30 mouse cellular contexts compared by ENCODE assay signal in the genomic region with DNA sequence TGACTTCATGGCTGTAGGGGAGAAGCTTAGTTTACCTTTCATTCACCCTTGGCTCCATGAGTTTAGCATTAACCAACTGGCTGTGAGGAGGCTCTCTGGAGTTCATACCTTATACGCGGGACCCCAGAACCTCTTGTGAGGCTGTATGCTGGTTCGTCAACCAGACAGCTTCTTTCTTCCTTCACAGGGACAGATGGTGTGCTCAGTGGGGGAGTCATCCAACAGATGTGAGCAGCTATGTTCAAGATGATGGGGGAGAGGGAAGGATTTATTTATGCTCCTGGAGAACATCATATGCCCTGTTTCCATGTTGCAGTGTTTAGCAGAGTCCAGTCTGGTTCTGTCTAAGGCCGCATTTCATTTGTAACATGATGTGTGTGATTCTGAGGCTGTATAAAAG. TPM values are rescaled to one million over a fixed set of nuclear protein-coding genes. Genes with fewer than 3 reads are reported as not detected.
DNase-seq lines count a peak whose midpoint lies in the region; ATAC-seq and TF ChIP-seq lines count a peak whose summit lies in the region.
"Had no signal": no experiment of that assay in that cellular context is flagged by ENCODE, and none has a peak within 500 bp of the region (broad histone marks: within the 10 kb centered on the region; RNA-seq: fewer than 3 reads in every experiment).

No protein-coding gene starts in this region.

- H3K27me3 ChIP-seq in hindbrain, postnatal 0 days (ENCODE audit: insufficient read depth, low read length): no peaks in the 10 kb centered on the region
- no peaks in the 10 kb centered on the region for H3K27me3 ChIP-seq in hindbrain, embryonic 11.5 days (ENCODE audit: control insufficient read depth, insufficient read depth, low read length)
- H3K27me3 ChIP-seq: CH12.LX; embryonic facial prominence, embryonic 13.5 days; embryonic facial prominence, embryonic 15.5 days; forebrain, embryonic 12.5 days had no signal

- ATAC-seq in hindbrain, postnatal 0 days: 0 out of 2 replicates have a peak, but pooled peaks have one; percentile 35
- ATAC-seq in hindbrain, embryonic 11.5 days (ENCODE audit: low FRiP score): no peak
- ATAC-seq: activated CD4-positive, CD25-positive, alpha-beta regulatory T cell, adult 4 months; CD4-positive, CD25-positive, alpha-beta regulatory T cell, adult 4 months; forebrain, embryonic 14.5 days; forebrain, embryonic 16.5 days; Patski had no signal

- H3K27ac ChIP-seq in hindbrain, postnatal 0 days: no peak overlapping the region
- no peak overlapping the region for H3K27ac ChIP-seq in hindbrain, embryonic 11.5 days (ENCODE audit: low read depth, low read length)
- H3K27ac ChIP-seq: embryonic facial prominence, embryonic 13.5 days; embryonic facial prominence, embryonic 15.5 days; forebrain, embryonic 10.5 days; forebrain, embryonic 12.5 days had no signal

- H3K9ac ChIP-seq in hindbrain, postnatal 0 days (replicated peaks; ENCODE audit: low read length): no peak overlapping the region
- H3K9ac ChIP-seq in hindbrain, embryonic 11.5 days (ENCODE audit: low read depth, low read length): no peak overlapping the region
- H3K9ac ChIP-seq: embryonic facial prominence, embryonic 13.5 days; embryonic facial prominence, embryonic 15.5 days; forebrain, embryonic 12.5 days had no signal

- no peak for TF ChIP-seq CTCF in hindbrain, postnatal 0 days (IDR thresholded peaks at IDR 0.05; ENCODE audit: low read depth)

- H3K4me3 ChIP-seq in hindbrain, postnatal 0 days (ENCODE audit: low read length): no peak overlapping the region
- no peak overlapping the region for H3K4me3 ChIP-seq in hindbrain, embryonic 11.5 days (ENCODE audit: low read depth, low read length)
- H3K4me3 ChIP-seq: embryonic facial prominence, embryonic 13.5 days; embryonic facial prominence, embryonic 15.5 days; erythroblast, embryonic 14.5 days; forebrain, embryonic 10.5 days; forebrain, embryonic 12.5 days had no signal

- no peaks in the 10 kb centered on the region for H3K36me3 ChIP-seq in hindbrain, postnatal 0 days (ENCODE audit: insufficient read depth, low read length)
- no peaks in the 10 kb centered on the region for H3K36me3 ChIP-seq in hindbrain, embryonic 11.5 days (ENCODE audit: control insufficient read depth, insufficient read depth, low read length)
- H3K36me3 ChIP-seq: embryonic facial prominence, embryonic 13.5 days; embryonic facial prominence, embryonic 15.5 days; forebrain, embryonic 10.5 days; forebrain, embryonic 12.5 days; G1E had no signal

- H3K4me2 ChIP-seq in hindbrain, postnatal 0 days (ENCODE audit: low read depth, low read length): no peak overlapping the region
- H3K4me2 ChIP-seq in hindbrain, embryonic 11.5 days (replicated peaks; ENCODE audit: low read depth, low read length): no peak overlapping the region
- H3K4me2 ChIP-seq: embryonic facial prominence, embryonic 13.5 days; embryonic facial prominence, embryonic 15.5 days; forebrain, embryonic 12.5 days had no signal

- intact Hi-C loops in left cerebral cortex, postnatal 4 days (cut with DNase I): no loop called here

- H3K4me1 ChIP-seq in hindbrain, postnatal 0 days (ENCODE audit: insufficient read depth, low read length): no peaks in the 10 kb centered on the region
- H3K4me1 ChIP-seq in hindbrain, embryonic 11.5 days (replicated peaks; ENCODE audit: control insufficient read depth, insufficient read depth, low read length): no peaks in the 10 kb centered on the region
- H3K4me1 ChIP-seq: embryonic facial prominence, embryonic 13.5 days; embryonic facial prominence, embryonic 15.5 days; forebrain, embryonic 10.5 days; forebrain, embryonic 12.5 days had no signal

- H3K9me3 ChIP-seq in hindbrain, postnatal 0 days (ENCODE audit: low read length): no peaks in the 10 kb centered on the region
- no peaks in the 10 kb centered on the region for H3K9me3 ChIP-seq in hindbrain, embryonic 11.5 days (ENCODE audit: control insufficient read depth, low read length)
- H3K9me3 ChIP-seq: embryonic facial prominence, embryonic 13.5 days; embryonic facial prominence, embryonic 15.5 days; forebrain, embryonic 10.5 days; forebrain, embryonic 12.5 days; G1E had no signal

- 73% methylated on average over 4 of the region's 4 CpGs for WGBS in hindbrain, postnatal 0 days
- WGBS in hindbrain, embryonic 11.5 days: 80% methylated on average over 4 of the region's 4 CpGs

- DNase-seq in cerebellum, postnatal 10 days: peak; percentile 54 to 69
- DNase-seq in cerebellum, adult 11 months: no peak
- peak; percentile 32 for DNase-seq in hindbrain, postnatal 0 days (ENCODE audit: low spot score)
- DNase-seq in hindbrain, embryonic 11.5 days (ENCODE audit: low spot score): no peak
- peak; percentile 36 for DNase-seq in left cerebral cortex, postnatal 4 days
- DNase-seq in left cerebral cortex, adult 11 months (ENCODE audit: low spot score): no peak
- DNase-seq in right cerebral cortex, adult 2 months (ENCODE audit: low spot score in 2 of 2): peak; percentile 28 to 40
- DNase-seq in right cerebral cortex, postnatal 14 days: no peak
- DNase-seq: adrenal gland, adult 8-10 months; adrenal gland, postnatal 14 days; adrenal gland, postnatal 36 days; B cell, adult 2 months; cerebellum, adult 11-12 months; cerebellum, adult 2 months; cerebellum, adult 9-10 months; cerebellum, postnatal 14 days; cerebellum, postnatal 36 days; embryo, embryonic 11 days had no signal

RNA-seq across cellular contexts. Expression of gene Fam171a1, which starts 6.6 kb away (rescaled TPM):
- 56.5 and 60.3 TPM in 2 replicates for total RNA-seq in hindbrain, postnatal 0 days (2014; rRNA removed)
- polyA plus RNA-seq in hindbrain, postnatal 0 days (2015; fragmentation: Nextera tagmentation; extraction: Ambion mirVana): 32.7 and 35.4 TPM in 2 replicates
- 41.4 and 44.2 TPM in 2 replicates for polyA plus RNA-seq in hindbrain, embryonic 11.5 days (2014; fragmentation: Nextera tagmentation; extraction: Ambion mirVana)
- total RNA-seq in left cerebral cortex, postnatal 4 days (2021): 10 to 100 TPM; 59.8 to 60.8 TPM
- polyA plus RNA-seq: activated CD4-positive, CD25-positive, alpha-beta regulatory T cell, adult 4 months; CD4-positive, CD25-positive, alpha-beta regulatory T cell, adult 4 months; G1E had no signal

Comparison
In these comparisons a context has a peak if more than half of its experiments do, and no peak if none do; other contexts are left out.
1. DNase-seq: peak in cerebellum, postnatal 10 days (2 of 2), hindbrain, postnatal 0 days (single experiment), left cerebral cortex, postnatal 4 days (single experiment) and right cerebral cortex, adult 2 months (2 of 2); none in cerebellum, adult 11 months (single experiment), hindbrain, embryonic 11.5 days (single experiment), left cerebral cortex, adult 11 months (single experiment) and right cerebral cortex, postnatal 14 days (single experiment).